Mouse (Mus musculus): ENCODE results near the gene Tac4.

Gene Tac4

GRCm38 (mm10) chr11:95311425-95311807, 50.1 kb downstream of the Tac4 start:
- in situ Hi-C loops (cut with MseI, MboI) = no loop called here

GRCm38 (mm10) chr11:95315215-95315955, 54.1 kb downstream of the Tac4 start:
- in situ Hi-C loops (cut with MseI, MboI) = no loop called here

- in situ Hi-C loops (cut with MseI, MboI) = no loop called here
Measured at GRCm38 (mm10) chr11:95318116-95318515, 56.8 kb downstream of the Tac4 start.

All from mouse trophoblast stem cell (cell line).